Mouse (Mus musculus) monocyte, adult 5-6 weeks (primary cell): Measurements from ENCODE around the gene Zbtb20. TPM values are rescaled to one million over a fixed set of nuclear protein-coding genes. Genes with fewer than 3 reads are reported as not detected.

Experiments used
- ATAC-seq: fragments of 153-309, 156-312 bp; replicated peaks from 2 replicates; pipeline ENCODE4 v1.8.0; 2017; ENCODE audit warnings: mild to moderate bottlenecking; ENCODE audit not compliant: low TSS enrichment, insufficient number of reproducible peaks, severe bottlenecking, poor library complexity, low FRiP score
- total RNA-seq: library from RNA; stranded (forward); fragments of 200-1000, 200-491, 200-594 nt; gene quantifications from 3 replicates; pipeline ENCODE4 v1.2.3, GENCODE M21; 2017

Gene Zbtb20
- total RNA-seq, 1 experiment from 2014 or later: 9.1 TPM

DNA sequence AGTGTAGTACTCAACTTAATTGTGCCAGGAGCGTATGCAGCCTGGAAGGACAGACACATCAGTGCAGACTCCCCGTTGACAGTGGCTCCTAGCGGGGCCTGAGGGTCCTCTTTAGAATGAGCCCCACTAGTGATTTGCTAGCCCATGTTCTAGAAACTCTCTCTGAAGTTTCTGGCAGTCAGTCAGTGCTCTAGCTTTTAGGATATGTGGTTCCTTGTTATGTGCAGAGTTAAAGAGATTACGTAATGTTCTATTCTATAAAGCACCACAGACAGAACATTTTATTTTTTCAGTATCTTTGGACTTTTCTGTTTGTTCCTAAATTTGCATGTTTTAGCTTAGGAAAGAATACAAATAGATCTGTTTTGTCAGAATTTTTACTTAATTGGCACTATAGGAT lies 378.1 kb downstream of the Zbtb20 start:
- no peak for ATAC-seq

DNA sequence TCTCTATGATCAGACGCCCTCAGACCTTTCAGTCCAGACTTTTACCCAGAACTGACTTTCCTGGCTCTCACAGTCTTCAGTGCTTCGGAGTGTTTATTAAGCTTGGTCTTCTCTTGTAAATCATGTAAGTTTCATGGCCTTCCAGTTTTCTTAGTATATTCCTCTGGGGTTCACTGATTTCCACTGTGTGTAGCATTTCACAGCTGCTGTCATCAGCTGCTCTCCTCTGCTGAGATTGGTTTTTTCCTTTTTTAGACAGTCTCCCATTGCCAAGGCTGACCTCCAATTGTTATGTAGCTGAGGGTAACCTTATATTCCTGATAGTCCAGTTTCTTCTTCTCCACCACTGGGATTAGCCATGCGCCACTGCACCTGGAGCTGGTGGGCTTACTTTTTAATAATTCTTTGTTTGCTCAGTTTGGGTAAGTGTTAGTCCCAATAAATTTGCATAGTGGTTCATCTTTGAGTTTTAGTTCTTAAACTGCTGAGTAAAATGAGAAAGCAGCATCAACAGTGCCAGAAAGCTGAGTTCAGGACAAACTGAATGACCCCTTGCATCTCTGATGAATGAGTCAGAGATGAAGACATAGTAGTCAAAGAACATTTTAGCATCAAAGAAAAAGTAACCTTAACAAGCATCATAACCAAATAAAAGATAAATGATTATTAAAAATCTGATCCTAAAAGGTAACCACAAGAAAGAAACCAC lies 380.7 kb downstream of the Zbtb20 start:
- ATAC-seq: no peak

DNA sequence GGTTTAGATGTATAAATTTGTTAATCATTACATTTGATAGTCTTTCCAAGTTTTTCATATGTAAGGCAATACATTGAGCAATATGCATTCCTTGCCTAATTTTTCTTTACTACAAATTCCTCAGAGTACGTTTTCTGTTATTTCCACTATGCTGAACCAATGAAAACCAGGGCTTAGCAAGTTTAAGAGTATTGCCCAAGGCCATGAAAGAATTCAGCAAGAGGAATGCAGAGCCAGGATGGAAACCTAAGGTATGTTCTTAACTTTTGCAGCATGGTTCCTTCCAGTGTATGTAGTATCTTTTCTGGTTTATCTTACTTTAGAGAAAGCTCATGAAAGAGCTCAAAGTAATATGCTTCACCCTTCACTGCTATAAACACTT lies 381.2 kb downstream of the Zbtb20 start:
- no peak for ATAC-seq

DNA sequence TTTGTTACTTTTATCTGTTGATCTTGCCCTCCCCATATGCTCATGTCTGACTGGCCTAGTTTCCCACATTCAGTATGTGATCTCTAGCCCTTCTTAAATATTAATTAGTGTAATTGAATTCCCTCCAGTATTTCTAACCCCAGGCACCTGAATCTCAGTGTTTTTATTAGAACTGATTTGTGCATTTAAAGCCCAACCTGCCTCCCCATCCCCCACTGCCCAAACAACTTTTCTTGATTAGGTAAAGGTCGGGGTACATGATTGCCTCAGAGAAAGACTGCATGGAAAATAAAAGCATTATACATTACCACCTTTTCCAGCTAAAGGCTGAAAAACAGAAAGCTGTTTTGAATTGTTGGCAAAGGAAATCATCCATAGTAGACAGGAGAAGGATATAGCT lies 383.8 kb downstream of the Zbtb20 start:
- ATAC-seq: no peak

DNA sequence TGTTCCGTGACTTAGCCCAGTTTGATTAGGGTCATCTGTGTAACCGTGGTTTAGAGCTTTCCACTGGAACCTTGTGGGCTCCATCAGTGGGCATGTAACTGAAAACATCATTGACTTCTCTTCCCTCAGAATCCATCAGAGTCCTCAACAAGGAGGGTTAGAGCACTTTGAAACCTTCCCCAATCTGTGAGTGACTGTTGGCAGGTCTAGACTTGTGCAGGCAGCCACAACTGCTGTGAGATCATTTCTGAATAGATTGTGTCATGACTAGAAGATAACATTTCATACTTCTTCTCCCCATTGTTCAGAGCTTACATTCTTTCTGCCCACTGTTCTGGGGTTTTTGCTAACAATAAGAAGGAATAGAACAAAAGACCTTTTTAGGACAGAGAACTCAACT lies 385.2 kb downstream of the Zbtb20 start:
- ATAC-seq: no peak

DNA sequence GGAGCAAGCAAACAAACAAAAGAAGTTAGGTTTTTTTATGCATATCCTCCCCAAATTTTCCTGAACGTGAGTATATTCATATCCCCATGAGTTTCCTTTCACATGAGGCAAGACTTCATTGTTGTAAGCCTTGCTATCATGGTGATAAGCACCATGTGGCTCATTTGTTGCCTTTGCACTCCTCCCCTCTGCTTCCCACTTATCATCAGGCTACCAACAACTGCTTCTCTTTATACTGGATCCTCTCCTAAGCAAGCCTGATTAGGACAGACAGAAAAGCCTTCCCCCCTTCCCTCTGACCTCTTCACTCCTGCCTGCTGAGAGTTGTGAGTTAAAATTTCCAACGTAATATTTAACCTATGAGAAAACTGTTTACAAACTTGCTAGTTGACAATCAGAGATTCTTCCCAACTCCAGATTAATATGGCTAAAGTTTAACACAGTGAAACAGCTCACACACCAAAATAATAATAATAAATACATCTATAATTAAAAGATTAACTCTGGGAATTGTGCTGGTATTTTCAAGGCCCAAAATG lies 398.4 kb downstream of the Zbtb20 start:
- ATAC-seq: no peak

DNA sequence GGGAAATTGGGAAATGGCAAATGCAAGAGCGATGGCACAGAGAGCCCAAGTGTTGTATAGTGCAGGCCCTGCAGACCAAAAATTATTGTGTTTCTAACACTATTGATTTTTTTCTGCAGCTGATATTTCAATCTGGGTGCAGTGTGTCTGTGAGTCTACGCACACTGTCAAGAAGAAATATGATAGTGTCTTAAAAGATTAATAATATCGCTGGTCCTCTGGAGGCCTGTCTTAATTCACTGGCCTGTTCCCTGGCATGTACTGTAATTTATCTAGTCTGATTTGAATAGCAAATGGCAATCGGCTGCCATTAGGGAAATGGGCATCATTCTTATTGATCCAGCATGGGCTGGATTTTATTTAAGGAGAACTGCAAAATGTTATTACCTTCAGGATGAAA lies 401.1 kb downstream of the Zbtb20 start:
- no peak for ATAC-seq

DNA sequence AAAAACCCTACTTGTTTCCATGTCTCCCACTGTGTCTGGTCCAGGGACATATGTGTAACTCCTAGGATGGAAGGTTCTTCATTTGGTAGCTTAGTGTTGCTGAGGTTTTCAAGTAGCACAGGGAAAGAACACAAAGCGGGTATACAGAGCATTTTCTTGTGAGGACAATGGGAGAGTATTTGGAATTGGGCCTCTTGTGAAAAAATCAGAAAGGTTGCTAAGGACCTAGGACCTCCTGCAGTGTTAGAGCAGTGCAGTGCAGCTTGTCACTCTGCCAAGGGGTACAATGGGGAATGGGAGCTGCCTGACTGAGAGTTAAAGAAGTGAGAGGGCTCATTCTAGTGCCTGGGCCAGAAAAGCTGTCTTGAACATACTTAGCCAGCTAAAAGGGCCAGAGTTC lies 410.6 kb downstream of the Zbtb20 start:
- no peak for ATAC-seq

DNA sequence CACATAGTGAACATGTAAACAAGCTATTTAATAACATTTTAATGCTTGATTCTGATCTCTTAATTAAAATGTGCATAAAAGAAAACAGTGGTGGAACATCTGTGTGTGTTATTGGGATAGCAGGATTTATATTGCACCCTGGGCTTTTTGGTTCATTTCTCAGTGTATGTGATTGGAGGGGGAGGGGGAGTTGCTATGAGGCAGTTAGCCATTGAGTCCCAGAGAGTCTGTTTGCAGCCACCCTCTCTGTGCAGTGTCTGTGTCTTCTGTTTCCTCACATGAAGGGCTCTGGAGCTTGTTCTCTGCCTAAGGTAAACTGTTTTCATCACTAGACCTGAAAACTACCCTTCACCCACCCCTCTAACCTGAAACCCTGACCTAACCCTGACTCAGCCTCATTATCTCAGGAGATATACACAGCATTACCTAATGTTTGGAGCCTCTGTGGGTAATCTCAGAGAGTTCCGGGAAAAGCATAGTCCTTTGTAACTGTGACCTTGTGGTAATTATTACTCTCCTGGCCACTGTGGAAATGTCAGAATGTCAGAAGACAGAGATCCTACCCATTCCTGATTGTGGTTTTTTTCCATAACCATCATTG lies 411.2 kb downstream of the Zbtb20 start:
- ATAC-seq: no peak

DNA sequence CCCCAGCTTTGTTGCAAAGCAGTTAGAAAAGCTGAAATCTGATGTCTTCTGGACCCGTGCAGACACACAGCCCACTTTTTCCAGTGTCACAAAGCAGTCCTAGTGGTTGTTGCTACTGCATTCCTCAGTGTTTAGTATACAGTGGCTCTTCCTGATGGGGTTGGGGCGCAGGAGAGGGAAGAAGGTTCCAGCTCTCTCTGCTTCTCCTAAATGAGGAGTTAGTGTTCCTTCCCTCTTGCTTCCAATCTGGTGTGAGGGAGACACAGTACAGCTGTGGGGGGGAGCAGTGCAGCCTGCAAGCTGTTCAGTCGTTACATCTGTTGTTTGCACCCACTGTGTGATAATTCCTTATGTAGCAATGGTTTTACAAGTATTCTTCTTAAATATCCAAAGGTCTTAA lies 415.7 kb downstream of the Zbtb20 start:
- no peak for ATAC-seq

DNA sequence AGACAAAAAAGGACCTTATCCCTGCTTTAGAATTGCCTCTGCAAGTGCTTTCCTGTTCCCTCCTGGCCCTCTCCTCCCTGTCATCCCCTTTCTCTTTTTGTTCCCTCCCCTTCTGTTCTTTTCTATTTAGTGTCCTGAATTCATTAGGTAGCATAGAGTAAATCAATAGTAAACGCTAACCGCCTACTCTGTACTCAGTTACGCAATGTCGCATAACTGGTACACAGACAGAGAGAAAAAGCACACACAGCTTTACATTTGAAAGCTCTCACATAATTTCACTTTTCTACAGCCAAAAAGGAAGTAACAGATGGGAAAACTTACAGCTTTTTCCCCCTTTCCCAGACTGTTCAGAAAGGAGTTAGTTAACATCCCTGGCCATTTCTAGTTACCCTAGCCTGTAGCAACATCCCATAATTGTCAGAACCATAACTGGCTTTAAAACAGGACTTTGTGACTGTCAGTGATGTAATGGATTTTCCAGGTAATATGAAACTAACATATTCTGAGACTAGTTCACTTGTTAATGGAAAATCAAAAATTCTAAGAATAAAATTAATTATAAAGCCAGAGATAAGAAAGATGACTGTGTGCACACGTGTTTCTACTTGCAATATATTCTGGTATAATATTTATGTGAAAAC lies 422.4 kb downstream of the Zbtb20 start:
- ATAC-seq: no peak

DNA sequence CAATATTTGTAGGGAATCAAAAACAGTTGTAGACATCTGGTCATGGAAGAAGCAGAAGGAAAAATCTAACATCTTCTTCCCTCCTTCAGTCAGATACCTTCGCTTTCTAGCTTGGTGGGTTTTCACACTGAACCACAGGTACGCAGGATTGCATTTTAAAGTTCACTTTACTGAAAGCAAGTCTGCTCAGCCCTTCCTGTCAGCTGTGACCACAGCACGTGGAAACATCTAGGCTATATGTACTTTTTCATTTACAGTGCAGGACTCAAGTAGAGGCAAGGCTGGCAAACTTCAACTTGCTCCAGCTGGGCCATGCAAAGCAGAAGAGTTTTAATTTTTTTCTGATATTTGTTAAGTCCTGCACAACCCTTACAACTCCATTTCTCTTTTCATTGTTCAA lies 424.7 kb downstream of the Zbtb20 start:
- ATAC-seq: no peak

DNA sequence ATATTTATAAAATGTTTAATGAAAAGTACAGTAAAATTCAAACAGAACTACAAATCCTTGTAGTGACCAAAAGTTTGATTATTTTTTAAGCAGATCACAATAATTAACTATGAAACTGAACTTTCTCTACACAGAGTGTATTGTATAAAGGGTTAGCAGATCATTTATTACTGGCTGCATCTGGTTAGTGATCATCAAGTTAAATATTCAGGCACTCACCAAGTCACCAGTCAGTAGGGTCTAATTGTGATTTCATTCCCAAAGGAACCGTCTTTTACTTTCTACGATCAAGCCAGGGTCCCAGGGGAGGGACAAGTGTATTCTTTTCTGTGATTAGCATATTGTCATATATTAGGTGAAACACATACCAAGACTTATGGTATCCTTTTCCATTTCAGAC lies 426.5 kb downstream of the Zbtb20 start:
- ATAC-seq: no peak

DNA sequence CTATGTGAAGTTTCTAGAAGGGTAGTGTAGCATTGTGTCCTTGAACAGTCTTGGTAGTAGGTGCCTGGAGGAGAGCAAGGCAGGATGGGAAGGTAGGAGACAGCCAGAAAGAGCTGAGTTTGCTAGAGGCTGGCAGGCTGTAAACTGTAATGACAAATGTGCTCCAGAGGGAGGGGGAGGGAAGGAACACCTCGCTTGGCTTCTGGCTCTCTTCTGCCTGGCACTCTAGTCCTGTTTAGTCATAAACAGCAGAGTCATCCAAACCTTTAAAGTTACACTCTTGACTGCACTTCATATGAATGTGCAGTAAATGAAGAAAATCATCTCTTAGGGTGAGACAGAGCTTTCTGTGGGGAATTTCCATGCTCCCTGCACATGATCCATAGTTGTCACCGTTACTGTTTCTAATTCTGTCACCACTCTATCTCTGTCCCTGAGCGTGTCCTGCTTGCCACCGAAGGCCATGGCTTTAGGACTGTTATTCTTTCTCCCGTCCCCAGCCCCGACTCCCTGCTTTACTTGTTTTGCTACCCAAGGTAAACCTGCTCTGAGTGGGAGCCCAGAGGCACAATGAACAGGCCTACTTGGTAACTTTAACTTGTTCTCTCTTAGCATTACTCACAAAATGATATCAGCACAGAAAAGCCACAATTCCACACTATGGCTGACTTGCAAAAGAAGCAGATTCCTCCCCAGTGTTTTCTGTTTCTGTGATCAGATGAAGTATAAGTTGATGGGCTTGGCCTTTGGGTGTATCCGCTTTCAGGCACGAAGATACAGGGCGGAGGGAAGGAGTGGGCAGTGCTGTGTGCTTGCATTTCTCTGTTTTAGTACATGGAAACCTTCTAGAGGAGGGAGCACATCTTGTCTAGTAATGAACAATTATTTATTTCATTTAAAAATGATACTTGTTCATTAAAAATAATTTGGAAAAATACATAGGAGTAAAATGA lies 427.8 kb downstream of the Zbtb20 start:
- no peak for ATAC-seq

DNA sequence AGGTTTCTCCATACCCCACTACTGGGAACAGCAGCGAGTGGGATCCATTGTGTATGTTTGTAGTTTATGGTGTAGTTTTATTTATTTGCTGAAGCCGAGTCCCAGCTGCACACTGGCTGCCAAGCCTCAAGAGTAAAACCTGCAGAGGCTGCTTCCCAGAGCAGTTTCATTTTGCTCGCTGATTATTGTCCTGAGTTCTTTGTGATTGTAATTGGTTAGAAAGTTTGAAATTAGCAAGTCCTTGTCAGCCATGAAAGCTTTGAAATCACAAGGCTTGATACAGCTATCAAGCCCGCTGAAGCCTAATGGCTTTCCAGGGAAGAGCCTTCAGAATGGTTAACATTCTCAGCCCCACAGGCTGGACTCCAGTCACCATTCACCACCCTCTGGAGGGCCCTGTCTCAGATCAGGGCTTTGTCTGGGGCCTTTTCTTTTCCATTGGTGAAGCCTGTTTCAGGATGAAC lies 434.3 kb downstream of the Zbtb20 start:
- ATAC-seq: no peak

DNA sequence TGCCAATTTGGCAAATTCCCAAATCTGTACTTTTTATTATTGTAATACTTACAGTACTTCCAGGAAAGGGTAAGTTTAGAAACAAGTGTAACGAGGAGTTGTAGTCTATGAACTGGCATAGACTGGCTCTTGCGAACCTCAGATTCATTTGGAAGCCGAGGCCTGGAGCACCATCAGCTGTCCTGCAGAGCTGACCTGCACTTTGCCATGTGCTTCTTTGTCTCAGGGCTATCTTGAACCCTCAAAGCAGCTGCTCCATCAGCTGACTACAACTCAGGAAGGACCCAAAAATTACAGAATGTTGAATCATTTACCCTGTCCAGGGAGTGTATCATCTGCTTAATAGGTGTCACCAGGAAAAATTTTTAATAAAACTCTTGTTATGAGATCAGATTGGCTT lies 448.3 kb downstream of the Zbtb20 start:
- ATAC-seq: no peak

DNA sequence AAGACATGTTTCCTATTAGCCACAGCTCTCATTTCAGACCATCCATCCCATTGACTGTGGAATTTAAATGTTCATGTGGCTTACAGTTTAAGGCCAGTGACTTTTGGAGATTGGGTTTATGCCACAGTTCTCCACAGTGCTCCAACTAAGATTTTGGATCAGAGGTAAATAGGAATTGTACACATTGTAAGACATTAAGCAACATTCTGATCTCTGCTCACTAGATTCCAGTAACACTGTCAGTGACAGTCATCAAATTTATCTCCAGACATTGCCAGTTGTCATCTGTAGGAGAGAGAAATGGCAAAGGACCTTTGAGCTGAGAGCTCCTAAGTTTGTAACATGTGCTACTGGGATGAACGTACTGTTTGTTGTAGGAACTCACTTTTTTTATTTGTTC lies 452.5 kb downstream of the Zbtb20 start:
- no peak for ATAC-seq

DNA sequence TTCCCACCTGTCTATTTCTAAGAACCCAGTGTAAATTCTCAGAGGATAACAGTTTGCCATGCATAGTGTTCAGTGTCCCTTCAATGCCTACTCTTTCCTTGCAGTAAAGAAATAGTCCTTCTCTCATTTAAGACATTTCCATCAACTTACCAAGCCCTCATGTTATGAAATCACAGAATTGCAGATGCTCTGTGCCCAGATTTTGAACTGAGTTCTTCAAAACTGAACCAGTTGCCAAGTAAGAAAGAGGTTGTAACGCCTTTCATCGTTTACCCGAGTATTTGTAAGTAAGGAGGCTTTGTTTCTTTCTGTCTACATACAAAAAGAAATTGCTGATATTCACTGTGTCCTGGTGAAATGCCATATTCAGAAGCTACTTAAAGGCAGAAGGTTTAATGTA lies 454.5 kb downstream of the Zbtb20 start:
- ATAC-seq: no peak

DNA sequence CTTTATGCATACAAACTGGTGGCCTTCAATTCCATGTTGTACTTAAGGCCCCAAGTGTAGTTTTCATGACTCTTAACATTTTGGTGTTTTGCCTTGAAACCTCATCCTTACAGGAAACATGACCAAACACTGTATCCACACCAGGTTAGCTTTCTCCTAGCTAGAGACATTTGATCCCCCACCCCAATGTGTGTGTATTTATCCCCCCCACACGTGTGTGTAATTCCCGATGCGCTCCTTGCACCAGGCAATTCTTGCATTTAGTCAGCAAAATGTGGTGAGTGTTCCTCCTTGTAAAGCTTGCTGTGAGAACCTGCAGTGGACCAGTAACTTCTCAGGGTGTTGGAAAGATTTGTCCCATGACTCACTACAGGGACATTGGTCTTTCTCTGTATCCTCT lies 455.8 kb downstream of the Zbtb20 start:
- no peak for ATAC-seq
